Mouse (Mus musculus) B cell, adult 62 days (primary cell): ENCODE data around the gene 4930433I11Rik. TPM values are rescaled to one million over a fixed set of nuclear protein-coding genes. Genes with fewer than 3 reads are reported as not detected.

Experiments used
- total RNA-seq: library from RNA; stranded (reverse); gene quantifications from 4 replicates; pipeline ENCODE4 v1.2.4, GENCODE M21; 2023

The 4930433I11Rik gene
- not detected in 4 replicates for total RNA-seq

GRCm38 (mm10) chr7:40987243-40987642, at the start of gene 4930433I11Rik:
TSS of gene 4930433I11Rik (plus strand) at chr7:40987543.

GRCm38 (mm10) chr7:41032419-41032818, 45.1 kb downstream of the 4930433I11Rik start, which contains the start of gene Gm4884:
TSS of gene Gm4884 (plus strand) at chr7:41032719.

Other genes with a start within 250 kb of the 4930433I11Rik start
- not detected in 4 replicates for gene Vstm2b, start 89.2 kb upstream of the 4930433I11Rik start, total RNA-seq
- not detected in 4 replicates for gene Gm4884, start 45.2 kb downstream of the 4930433I11Rik start, total RNA-seq
- not detected in 4 replicates for gene Gm5592, start 166.3 kb downstream of the 4930433I11Rik start, total RNA-seq